8 mouse cellular contexts compared by ENCODE assay signal in genomic region chr14:32597232-32598231, GRCm38 (mm10). TPM values are rescaled to one million over a fixed set of nuclear protein-coding genes. Genes with fewer than 3 reads are reported as not detected.
DNase-seq lines count a peak whose midpoint lies in the region; ATAC-seq and TF ChIP-seq lines count a peak whose summit lies in the region.

No protein-coding gene starts in this region.

- ATAC-seq in intestine, postnatal 0 days = no peak
- no peak for ATAC-seq in liver, postnatal 0 days
- ATAC-seq in neural tube, embryonic 14.5 days (ENCODE audit: low read depth) = peak; percentile 23; the same call in 1 of the 2 replicates

- TF ChIP-seq CTCF in intestine, postnatal 0 days (IDR thresholded peaks at IDR 0.05; ENCODE audit: low read depth) = no peak
- TF ChIP-seq CTCF in liver, postnatal 0 days (IDR thresholded peaks at IDR 0.05; ENCODE audit: low read depth) = no peak

- H3K9ac ChIP-seq in intestine, postnatal 0 days (ENCODE audit: low read depth, low read length) = no peak overlapping the region
- H3K9ac ChIP-seq in liver, postnatal 0 days (replicated peaks) = no peak overlapping the region
- peak overlapping the region; percentile 42 for H3K9ac ChIP-seq in neural tube, embryonic 14.5 days (replicated peaks; ENCODE audit: low read depth, low read length)

- intact Hi-C loops in gastrocnemius, postnatal 36 days (cut with DNase I) = loop anchor here (10.0 kb wide), 1 partner anchor 273 kb away; the partner anchor contains the start of gene Ogdhl

- peak overlapping the region; percentile 43 for H3K4me2 ChIP-seq in intestine, postnatal 0 days (replicated peaks; ENCODE audit: low read depth)
- H3K4me2 ChIP-seq in liver, postnatal 0 days (ENCODE audit: low read depth, low read length) = no peak overlapping the region
- peak overlapping the region; percentile 40 for H3K4me2 ChIP-seq in neural tube, embryonic 14.5 days (ENCODE audit: low read depth, low read length)

- WGBS in intestine, postnatal 0 days = under 1% methylated on average over 65 of the region's 78 CpGs
- 2% methylated on average over 77 of the region's 78 CpGs for WGBS in liver, postnatal 0 days (ENCODE audit: insufficient replicate concordance)
- under 1% methylated on average over 78 of the region's 78 CpGs for WGBS in neural tube, embryonic 14.5 days

- 0 out of 2 replicates have a peak overlapping the region, but pooled peaks have one; percentile 6 for H3K4me3 ChIP-seq in intestine, postnatal 0 days (ENCODE audit: low read depth, low read length)
- no peak overlapping the region for H3K4me3 ChIP-seq in liver, postnatal 0 days (ENCODE audit: low read depth, low read length)
- H3K4me3 ChIP-seq in neural tube, embryonic 14.5 days (ENCODE audit: low read depth, low read length) = peak overlapping the region; percentile 31

- no peaks in the 10 kb centered on the region; the same call in 1 of the 2 replicates for H3K4me1 ChIP-seq in intestine, postnatal 0 days (replicated peaks; ENCODE audit: control insufficient read depth, insufficient read depth, low read length)
- 0 out of 2 replicates have a peak, but pooled peaks cover 3% of the 10 kb centered on the region for H3K4me1 ChIP-seq in liver, postnatal 0 days (ENCODE audit: insufficient read depth)
- H3K4me1 ChIP-seq in neural tube, embryonic 14.5 days (ENCODE audit: control insufficient read depth, insufficient read depth, low read length) = peaks cover 14% of the 10 kb centered on the region

- no peaks in the 10 kb centered on the region for H3K9me3 ChIP-seq in intestine, postnatal 0 days (ENCODE audit: control insufficient read depth)
- H3K9me3 ChIP-seq in liver, postnatal 0 days (ENCODE audit: low read length) = no peaks in the 10 kb centered on the region
- no peaks in the 10 kb centered on the region for H3K9me3 ChIP-seq in neural tube, embryonic 14.5 days (ENCODE audit: control insufficient read depth, low read length)

- peak; percentile 58 to 60 for DNase-seq in cerebellum, postnatal 10 days
- no peak for DNase-seq in cerebellum, adult 11-12 months
- peak; percentile 75 for DNase-seq in c-Kit-positive CD71-negative TER-119-negative erythroid progenitor cells, embryonic 14.5 days (ENCODE audit: low read depth)
- DNase-seq in gastrocnemius, postnatal 36 days = peak; percentile 56 to 63
- peak; percentile 77 for DNase-seq in liver, postnatal 0 days
- peak; percentile 63 for DNase-seq in thymus, postnatal 14 days

- no peak overlapping the region for H3K27ac ChIP-seq in intestine, postnatal 0 days (ENCODE audit: low read depth, low read length)
- H3K27ac ChIP-seq in liver, postnatal 0 days (ENCODE audit: low read depth) = no peak overlapping the region
- peak overlapping the region; percentile 8; the same call in 1 of the 2 replicates for H3K27ac ChIP-seq in neural tube, embryonic 14.5 days (ENCODE audit: low read depth, low read length)

- H3K27me3 ChIP-seq in intestine, postnatal 0 days (replicated peaks; ENCODE audit: control insufficient read depth, insufficient read depth, low read length) = peaks cover 73% of the 10 kb centered on the region
- peaks cover 70% of the 10 kb centered on the region for H3K27me3 ChIP-seq in liver, postnatal 0 days (ENCODE audit: insufficient read depth, low read length)
- H3K27me3 ChIP-seq in neural tube, embryonic 14.5 days (ENCODE audit: control insufficient read depth, insufficient read depth, low read length) = peaks cover 35% of the 10 kb centered on the region

- TF ChIP-seq EP300 in liver, postnatal 0 days (IDR thresholded peaks at IDR 0.05; ENCODE audit: low read depth) = no peak

- H3K36me3 ChIP-seq in intestine, postnatal 0 days (ENCODE audit: control insufficient read depth, insufficient read depth) = no peaks in the 10 kb centered on the region
- no peaks in the 10 kb centered on the region for H3K36me3 ChIP-seq in liver, postnatal 0 days (replicated peaks; ENCODE audit: insufficient read depth, low read length)
- H3K36me3 ChIP-seq in neural tube, embryonic 14.5 days (ENCODE audit: control insufficient read depth, insufficient read depth, low read length) = no peaks in the 10 kb centered on the region

RNA-seq across cellular contexts. Expression of gene Prrxl1, which starts 1.7 kb away (rescaled TPM):
- total RNA-seq in gastrocnemius, postnatal 36 days (2021) = not detected
- 0.14 and 0.26 TPM in 2 replicates for polyA plus RNA-seq in intestine, postnatal 0 days (2015; fragmentation: Nextera tagmentation; extraction: Ambion mirVana)
- polyA plus RNA-seq in liver, postnatal 0 days (2015; fragmentation: Nextera tagmentation; extraction: Ambion mirVana) = 0.05 TPM in 1 of 2 replicates, not detected in the other
- 110 and 123 TPM in 2 replicates for polyA plus RNA-seq in neural tube, embryonic 14.5 days (2014; fragmentation: Nextera tagmentation; extraction: Ambion mirVana)

Comparison
In these comparisons a context has a peak if more than half of its experiments do, and no peak if none do; other contexts are left out.
1. RNA of gene Prrxl1, which starts 1.7 kb away (polyA plus RNA-seq): 110 to 123 TPM in neural tube, embryonic 14.5 days; 0.14 to 0.26 TPM in intestine, postnatal 0 days and 0.05 TPM in liver, postnatal 0 days; every median in the first group is over 10 times any median in the second.